Mouse (Mus musculus): Measurements from ENCODE around the gene Cpox.
"Not testable (repeated sequence)": the region's sequence is repeated elsewhere in the genome, so short reads cannot be mapped to it uniquely, and the experiment has no call there.

Gene Cpox

GRCm38 (mm10) chr16:58669917-58670630 lies at the start of gene Cpox:
Gene Cpox, plus strand, starts transcription at chr16:58670292.
- DNase-seq (ENCODE audit: low read depth, low spot score) = peak; percentile 94

- DNase-seq (ENCODE audit: low read depth, low spot score) = no peak
Measured at GRCm38 (mm10) chr16:58622377-58622776, 47.7 kb upstream of the Cpox start.

- no peak for DNase-seq (ENCODE audit: low read depth, low spot score)
Measured at GRCm38 (mm10) chr16:58623114-58623513, 47.0 kb upstream of the Cpox start.

GRCm38 (mm10) chr16:58623944-58624343 lies 46.1 kb upstream of the Cpox start:
- peak; percentile 24 for DNase-seq (ENCODE audit: low read depth, low spot score)

GRCm38 (mm10) chr16:58627597-58628335 lies 42.3 kb upstream of the Cpox start:
- no peak for DNase-seq (ENCODE audit: low read depth, low spot score)

GRCm38 (mm10) chr16:58628336-58628680 lies 41.8 kb upstream of the Cpox start:
- no peak for DNase-seq (ENCODE audit: low read depth, low spot score)

- DNase-seq (ENCODE audit: low read depth, low spot score) = no peak
Measured at GRCm38 (mm10) chr16:58628968-58629367, 41.1 kb upstream of the Cpox start.

GRCm38 (mm10) chr16:58629736-58630135 lies 40.4 kb upstream of the Cpox start:
- no peak for DNase-seq (ENCODE audit: low read depth, low spot score)

GRCm38 (mm10) chr16:58635866-58636265 lies 34.2 kb upstream of the Cpox start:
- DNase-seq (ENCODE audit: low read depth, low spot score) = peak; percentile 70

- DNase-seq (ENCODE audit: low read depth, low spot score) = no peak
Measured at GRCm38 (mm10) chr16:58637448-58637847, 32.6 kb upstream of the Cpox start.

GRCm38 (mm10) chr16:58638016-58638415 lies 32.1 kb upstream of the Cpox start:
- no peak for DNase-seq (ENCODE audit: low read depth, low spot score)

GRCm38 (mm10) chr16:58638689-58639175 lies 31.4 kb upstream of the Cpox start, which contains the start of gene E330017A01Rik:
Gene E330017A01Rik, minus strand, starts transcription at chr16:58638739.
- DNase-seq (ENCODE audit: low read depth, low spot score) = no peak

GRCm38 (mm10) chr16:58649979-58650378 lies 20.1 kb upstream of the Cpox start:
- no peak for DNase-seq (ENCODE audit: low read depth, low spot score)

- no peak for DNase-seq (ENCODE audit: low read depth, low spot score)
Measured at GRCm38 (mm10) chr16:58655751-58656150, 14.3 kb upstream of the Cpox start.

- DNase-seq (ENCODE audit: low read depth, low spot score) = no peak
Measured at GRCm38 (mm10) chr16:58656526-58656925, 13.6 kb upstream of the Cpox start.

GRCm38 (mm10) chr16:58658668-58659067 lies 11.4 kb upstream of the Cpox start:
- DNase-seq (ENCODE audit: low read depth, low spot score) = no peak

GRCm38 (mm10) chr16:58661826-58662225 lies 8.3 kb upstream of the Cpox start:
- DNase-seq (ENCODE audit: low read depth, low spot score) = no peak

GRCm38 (mm10) chr16:58662287-58662791 lies 7.8 kb upstream of the Cpox start:
- DNase-seq (ENCODE audit: low read depth, low spot score) = no peak

GRCm38 (mm10) chr16:58663021-58663420 lies 7.1 kb upstream of the Cpox start:
- DNase-seq (ENCODE audit: low read depth, low spot score) = no peak

- no peak for DNase-seq (ENCODE audit: low read depth, low spot score)
Measured at GRCm38 (mm10) chr16:58663816-58664215, 6.3 kb upstream of the Cpox start.

GRCm38 (mm10) chr16:58665137-58665536 lies 5.0 kb upstream of the Cpox start:
- DNase-seq (ENCODE audit: low read depth, low spot score) = not testable (repeated sequence)

GRCm38 (mm10) chr16:58666681-58667080 lies 3.4 kb upstream of the Cpox start:
- DNase-seq (ENCODE audit: low read depth, low spot score) = not testable (repeated sequence)

- DNase-seq (ENCODE audit: low read depth, low spot score) = no peak
Measured at GRCm38 (mm10) chr16:58668586-58668985, 1.5 kb upstream of the Cpox start.

Measured in ZHBTc4 (cell line).